Mouse (Mus musculus) activated CD4-positive, CD25-positive, alpha-beta regulatory T cell, adult 9 weeks (primary cell): ENCODE results near the gene Tas2r118. TPM values are rescaled to one million over a fixed set of nuclear protein-coding genes. Genes with fewer than 3 reads are reported as not detected.

Experiments used
- polyA plus RNA-seq: library from polyadenylated mRNA; unstranded; fragments of 100-300 nt; shearing (Covaris generic); gene quantifications from one replicate; pipeline ENCODE4 v1.2.1, GENCODE M21; 2017

Gene Tas2r118
- polyA plus RNA-seq, result not detected

GRCm38 (mm10) chr6:23969960-23970359 is at the start of gene Tas2r118:
TSS of gene Tas2r118 (minus strand) at chr6:23970060.

Other genes with a start within 250 kb of the Tas2r118 start
- not detected for gene Cadps2, start 130.6 kb downstream of the Tas2r118 start, polyA plus RNA-seq
- gene Slc13a1, start 198.0 kb upstream of the Tas2r118 start, polyA plus RNA-seq, result not detected